Mouse (Mus musculus): Measurements from ENCODE around the gene Fam3c.

Fam3c gene

DNA sequence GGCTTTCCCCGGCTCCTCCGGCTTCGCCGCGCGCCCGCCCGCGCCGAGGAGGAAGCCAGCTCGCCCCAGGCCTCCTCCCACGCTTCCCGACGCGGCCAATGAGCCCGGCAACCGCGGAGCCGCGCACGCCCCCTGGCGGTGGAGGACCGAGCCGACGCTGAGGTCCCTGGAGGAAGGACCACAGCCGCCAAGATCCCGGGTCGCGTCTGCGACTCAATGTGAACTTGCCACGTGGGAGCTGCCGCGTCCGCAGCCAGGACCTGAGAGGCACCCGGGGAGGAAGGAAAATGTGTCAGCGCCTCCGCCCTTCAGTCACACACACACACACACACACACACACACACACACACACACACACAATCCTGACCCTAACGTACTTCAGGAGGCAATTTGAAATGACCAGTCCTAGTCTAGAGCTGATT lies at the start of gene Fam3c:
Fam3c (minus strand) TSS at position 158 of the 422 bp plus-strand sequence.
- in situ Hi-C loops (cut with MboI, MseI): loop anchor here (5.0 kb wide), 1 partner anchor 56 kb away; no protein-coding TSS in a partner anchor

DNA sequence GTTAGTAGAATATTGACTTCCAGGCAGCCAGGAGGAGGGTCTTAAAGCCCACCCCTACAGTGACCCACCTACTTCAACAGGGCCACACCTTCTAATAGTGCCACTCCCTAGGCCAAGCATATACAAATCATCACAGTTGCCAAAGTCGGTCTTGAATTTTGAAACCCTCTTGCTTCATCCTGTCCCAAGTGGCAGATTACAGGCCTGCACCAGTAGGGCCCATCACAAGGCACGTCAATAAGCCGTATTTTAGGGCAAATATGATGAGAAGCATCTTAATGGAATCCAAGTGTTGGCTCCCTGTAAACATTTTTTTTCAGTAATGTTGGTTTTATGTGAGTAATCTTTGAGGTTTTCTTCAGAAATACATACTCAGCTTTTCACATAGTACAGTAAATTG lies 49.0 kb upstream of the Fam3c start:
- in situ Hi-C loops (cut with MboI, MseI): loop anchor here (25.0 kb wide), 1 partner anchor 1882 kb away; no protein-coding TSS in a partner anchor

DNA sequence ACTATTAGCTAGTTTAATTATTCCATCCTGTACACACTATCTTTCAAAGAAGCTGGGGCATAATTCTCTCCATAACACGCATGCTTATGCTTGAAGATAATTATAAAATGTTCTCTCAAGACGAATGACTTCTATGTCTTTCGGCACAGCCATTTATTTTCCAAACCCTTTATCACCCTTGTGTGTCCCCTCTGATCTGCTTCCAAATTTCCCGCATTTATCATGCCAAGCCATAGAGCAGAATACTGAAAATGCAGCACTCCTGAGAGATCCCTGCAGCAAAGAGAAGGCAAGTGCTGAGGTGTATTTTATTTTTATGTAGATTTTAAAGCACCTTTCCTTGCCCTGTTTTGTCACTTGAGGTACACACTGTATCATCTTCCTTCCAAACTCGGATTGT lies 47.7 kb upstream of the Fam3c start:
- in situ Hi-C loops (cut with MboI, MseI): loop anchor here (25.0 kb wide), 1 partner anchor 1884 kb away; no protein-coding TSS in a partner anchor

DNA sequence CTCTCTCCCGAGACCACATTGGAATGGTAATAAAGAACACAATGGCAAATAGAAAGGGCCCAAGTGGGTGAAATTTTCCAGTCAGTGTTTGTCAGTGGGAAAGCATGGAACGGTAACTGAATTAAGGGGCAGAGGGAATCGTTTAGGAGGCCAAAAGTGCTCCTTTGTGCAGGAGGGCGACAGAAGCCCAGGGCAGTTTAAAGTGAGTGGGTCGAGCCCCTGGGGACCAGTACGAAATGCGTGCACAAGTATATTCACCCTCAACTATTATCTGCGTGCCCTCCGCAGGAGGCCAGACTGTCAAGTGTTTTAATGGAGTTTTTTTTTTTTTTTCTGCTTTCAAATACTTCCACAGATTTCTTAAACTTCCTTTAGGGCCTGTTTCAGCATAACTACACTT lies 47.3 kb upstream of the Fam3c start:
- in situ Hi-C loops (cut with MboI, MseI): loop anchor here (25.0 kb wide), 1 partner anchor 1884 kb away; no protein-coding TSS in a partner anchor

DNA sequence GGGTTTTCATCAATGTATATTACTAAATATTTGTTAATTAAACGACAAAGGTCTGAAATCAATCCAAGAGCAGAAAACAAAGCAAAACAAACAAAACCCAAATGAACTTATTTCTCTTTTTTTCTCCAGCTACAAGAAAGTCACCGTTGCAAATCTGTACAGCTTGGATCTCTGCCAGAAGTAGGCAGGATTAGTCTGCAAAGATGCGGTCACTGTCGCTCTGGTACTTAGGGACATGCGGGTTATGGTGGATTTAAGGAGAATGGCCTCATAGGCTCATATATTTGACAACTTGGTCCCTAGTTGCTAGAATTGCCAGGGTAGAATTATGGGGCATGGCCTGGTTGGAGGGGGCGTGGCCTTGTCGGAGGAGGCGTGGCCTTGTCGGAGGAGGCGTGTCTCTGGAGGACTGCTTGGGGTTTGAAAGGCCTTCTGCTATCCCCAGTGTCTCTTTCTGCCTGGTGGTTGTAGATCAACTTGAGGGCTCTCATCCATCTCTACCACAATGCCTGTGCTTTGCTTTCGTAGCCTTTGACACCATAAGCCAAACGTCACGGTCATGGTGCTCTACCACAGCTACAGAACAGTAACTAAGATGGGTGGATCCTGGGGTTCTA lies 46.6 kb upstream of the Fam3c start:
- in situ Hi-C loops (cut with MboI, MseI): loop anchor here (25.0 kb wide), 1 partner anchor 1885 kb away; no protein-coding TSS in a partner anchor

DNA sequence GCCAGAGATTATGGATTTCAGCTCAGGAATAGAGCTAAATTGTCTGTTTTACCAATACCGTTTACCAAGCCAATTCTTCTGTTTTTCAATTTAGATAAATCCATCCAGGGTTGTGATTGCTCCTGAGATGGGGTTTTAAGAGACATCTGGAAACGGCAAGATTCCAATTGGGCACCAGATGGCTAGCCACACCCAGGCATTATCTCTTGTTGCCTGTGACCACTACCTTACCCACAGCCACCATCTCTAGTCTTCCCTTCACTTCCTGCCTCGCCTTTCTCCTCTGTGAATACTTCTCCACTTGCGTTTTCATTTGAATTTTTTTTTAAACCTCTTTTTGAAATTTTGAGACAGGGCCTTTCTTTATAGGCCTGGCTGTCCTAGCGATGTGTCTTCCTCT lies 46.0 kb upstream of the Fam3c start:
- in situ Hi-C loops (cut with MboI, MseI): loop anchor here (25.0 kb wide), 1 partner anchor 1885 kb away; no protein-coding TSS in a partner anchor

DNA sequence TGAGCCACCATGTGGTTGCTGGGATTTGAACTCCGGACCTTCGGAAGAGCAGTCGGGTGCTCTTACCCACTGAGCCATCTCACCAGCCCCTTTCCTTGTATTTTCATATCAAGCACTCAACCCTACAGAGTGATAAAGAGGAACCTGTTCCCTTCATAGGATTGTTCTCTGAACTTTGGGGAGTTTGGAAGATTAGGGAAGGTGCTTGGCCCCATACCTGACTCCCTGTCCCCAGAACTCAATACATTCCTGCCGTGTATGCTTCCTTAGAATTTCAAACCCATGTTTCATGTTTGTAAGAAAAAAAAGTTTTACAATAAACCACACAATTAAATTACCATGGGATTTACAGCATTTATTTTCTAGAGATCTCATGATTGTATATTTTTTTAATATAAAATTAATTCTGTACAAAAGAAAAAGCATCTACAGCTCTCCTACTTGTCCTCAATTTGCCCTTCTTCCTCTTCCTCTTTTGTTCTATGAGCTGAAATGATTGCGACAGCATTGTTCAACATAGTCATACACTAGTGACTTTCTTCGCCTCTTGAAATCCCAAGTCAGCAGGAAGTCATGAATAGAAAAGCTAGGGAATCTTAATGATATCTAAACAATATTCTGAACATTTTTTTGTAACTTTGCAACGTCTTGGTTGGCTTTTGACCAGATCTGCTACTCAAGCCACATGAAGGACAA lies 42.2 kb upstream of the Fam3c start:
- in situ Hi-C loops (cut with MboI, MseI): no loop called here

DNA sequence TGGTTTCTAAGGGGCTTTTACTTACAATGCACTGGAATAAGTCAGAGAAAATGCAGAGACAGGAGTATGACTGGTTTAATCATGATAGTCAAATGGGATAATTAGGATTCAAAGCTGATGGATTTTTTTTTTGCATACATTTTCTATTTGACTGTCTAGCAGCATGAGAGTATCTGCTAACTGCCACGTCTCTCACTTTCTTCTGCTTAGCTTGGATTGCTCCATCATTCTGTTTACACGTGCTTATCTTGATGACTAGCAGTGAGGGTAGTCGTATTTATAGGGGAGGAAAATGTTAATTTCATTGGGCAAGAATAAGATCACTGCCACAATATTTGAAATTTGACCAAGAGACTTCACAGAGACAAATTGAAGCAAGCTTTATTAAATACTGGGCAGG lies 39.2 kb upstream of the Fam3c start:
- in situ Hi-C loops (cut with MboI, MseI): no loop called here

DNA sequence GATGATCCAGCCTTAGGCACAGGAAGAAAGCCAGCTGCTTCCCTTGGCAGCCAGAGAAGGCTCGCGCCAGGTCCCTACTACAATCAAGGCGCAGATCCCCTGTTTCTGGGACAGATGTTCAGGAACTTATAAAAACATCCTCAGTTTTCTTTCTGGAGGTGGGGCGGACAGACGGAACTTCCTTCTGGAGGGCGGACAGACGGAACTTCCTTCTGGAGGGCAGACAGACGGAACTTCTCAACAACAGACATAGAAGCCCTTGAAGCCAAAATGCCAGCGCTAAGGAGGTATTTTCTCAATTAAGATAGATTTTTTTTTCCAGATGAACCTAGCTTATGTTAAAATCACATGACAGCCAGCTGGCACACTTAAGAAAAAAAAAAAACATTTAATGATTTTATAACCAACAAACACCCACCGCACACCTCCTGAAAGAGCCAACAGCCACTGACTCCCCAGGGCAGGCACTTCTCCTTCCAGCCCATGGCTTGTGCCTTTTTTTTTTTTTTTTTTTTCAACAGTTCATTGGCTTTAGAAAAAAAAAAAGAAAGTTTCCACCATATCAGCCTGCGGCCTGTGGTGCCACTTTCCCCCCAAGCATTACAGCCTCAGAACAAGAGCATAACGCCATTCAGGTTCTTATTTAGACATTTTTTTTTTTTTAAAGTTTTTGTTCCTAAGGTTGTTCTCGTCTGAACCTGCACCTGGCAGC lies 34.8 kb upstream of the Fam3c start:
- in situ Hi-C loops (cut with MboI, MseI): no loop called here

DNA sequence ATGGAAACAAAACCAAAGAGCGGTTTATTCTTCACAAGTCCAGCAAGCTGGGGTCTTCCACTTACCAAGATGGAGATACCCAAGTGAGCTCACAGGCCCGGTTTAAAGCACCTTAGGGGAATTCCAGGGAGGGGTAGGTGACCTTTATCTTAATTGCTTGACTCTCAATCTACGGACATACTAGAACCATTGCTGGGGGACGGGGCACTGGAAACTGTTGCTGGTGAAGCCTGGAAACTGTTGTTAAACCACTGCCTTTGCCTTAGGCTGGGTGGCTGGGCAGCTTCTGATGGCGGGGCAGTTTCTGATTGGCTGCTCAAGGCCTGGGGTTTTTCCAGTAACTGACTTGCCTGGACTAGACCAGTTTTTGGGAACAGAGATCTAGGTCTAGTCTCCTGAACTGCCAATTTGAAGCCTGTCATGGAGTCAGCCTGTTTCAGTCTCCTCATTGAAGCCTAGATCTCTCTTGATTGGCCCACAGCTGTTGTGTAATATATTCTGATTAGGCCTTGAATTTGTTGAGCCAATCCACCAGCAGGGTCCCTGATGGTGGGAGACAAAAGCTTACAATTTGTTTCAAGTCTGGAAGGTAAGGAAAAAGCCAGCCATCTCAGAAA lies 29.3 kb upstream of the Fam3c start:
- in situ Hi-C loops (cut with MboI, MseI): no loop called here

DNA sequence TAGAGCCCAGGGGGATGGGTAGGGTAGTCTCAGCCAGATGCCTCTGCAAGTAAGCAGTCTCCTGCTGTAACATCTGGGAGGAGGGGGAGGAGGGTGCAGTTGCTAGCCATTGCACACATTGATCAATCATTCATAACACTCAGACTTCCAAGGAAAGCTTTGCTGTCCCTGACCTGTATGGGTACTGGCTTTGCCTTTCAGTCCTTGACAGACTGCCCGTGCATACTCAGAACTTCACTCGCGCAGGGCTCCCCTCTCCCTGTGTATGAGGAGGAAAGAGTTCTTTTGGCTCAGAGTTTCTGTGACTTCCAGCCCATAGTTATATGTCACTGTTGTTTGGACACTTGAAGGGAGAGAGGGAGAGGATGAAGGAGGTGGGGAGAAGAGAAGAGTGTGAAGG lies 24.2 kb upstream of the Fam3c start:
- in situ Hi-C loops (cut with MboI, MseI): no loop called here

DNA sequence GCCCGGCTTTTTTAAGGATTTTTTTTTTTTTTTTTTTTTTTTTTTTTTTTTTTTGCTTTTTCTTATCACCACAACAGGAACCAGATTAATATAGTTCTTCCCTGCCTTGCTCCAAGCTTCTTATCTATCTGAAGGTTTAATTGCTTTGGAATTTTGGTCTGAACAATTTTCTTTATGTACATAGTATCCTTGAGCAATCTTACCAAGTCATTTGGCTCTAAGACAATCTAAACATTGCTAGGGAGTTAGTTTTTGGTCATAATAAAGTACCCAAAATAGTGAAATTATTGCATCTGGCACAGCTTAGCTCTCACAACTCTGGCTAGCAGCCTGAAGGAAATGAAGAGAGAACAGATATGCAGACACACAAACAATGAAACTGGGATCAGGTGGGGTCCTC lies 23.8 kb upstream of the Fam3c start:
- in situ Hi-C loops (cut with MboI, MseI): no loop called here

DNA sequence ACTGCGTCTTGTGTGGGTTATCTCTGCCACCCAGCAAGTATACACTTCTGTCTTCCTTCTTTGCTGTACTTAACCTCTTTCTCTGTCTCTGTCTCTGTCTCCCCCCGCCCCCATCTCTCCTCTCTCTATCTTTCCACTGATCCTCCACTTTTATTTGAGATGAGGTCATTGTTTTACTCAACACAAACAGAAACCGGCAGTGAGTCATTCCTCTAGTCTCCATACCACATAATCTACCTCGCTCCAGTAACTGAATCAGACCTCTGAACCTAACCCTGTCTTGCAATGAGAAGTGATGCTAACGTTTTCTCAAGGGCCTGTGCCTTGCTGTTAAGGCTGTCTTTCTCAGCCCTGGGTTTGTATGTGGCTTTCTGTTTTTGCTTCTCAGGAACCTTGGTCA lies 22.4 kb upstream of the Fam3c start:
- in situ Hi-C loops (cut with MboI, MseI): no loop called here

DNA sequence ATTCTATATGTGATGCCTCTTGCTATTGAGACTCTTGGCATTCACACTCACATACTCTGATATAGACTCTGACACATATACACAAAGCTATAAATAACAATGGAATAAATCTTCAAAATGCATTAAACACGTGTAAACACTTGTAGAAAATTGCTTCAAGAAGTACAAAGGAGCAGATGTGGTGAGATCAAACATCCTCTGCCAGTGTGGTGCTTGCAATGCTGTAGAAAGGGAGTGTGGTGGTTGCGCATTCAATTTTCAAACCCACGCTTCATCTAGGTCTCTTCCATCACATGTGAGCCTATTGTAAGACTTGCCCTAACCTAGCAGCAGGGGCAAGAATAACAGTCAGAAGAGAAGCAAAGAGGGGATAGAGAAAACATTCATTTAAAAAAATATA lies 18.7 kb upstream of the Fam3c start:
- in situ Hi-C loops (cut with MboI, MseI): no loop called here

DNA sequence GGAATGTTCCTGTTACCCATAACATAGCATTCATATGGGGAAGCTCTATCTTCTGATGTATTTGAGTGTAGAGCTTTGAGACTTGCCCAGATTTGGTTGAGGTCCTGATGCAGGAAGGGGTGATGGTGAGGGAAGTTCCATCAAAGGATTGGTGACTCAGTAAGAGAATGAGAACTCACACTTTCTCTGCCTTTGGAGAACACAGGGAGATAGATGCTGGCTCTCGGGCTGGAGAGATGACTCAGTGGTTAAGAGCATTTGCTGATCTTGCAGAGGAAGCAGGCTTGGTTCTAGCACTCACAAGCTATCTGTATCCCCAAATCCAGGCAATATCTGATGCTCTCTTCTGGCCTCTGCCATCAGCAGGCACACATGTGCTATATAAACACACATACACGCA lies 17.4 kb upstream of the Fam3c start:
- in situ Hi-C loops (cut with MboI, MseI): no loop called here

DNA sequence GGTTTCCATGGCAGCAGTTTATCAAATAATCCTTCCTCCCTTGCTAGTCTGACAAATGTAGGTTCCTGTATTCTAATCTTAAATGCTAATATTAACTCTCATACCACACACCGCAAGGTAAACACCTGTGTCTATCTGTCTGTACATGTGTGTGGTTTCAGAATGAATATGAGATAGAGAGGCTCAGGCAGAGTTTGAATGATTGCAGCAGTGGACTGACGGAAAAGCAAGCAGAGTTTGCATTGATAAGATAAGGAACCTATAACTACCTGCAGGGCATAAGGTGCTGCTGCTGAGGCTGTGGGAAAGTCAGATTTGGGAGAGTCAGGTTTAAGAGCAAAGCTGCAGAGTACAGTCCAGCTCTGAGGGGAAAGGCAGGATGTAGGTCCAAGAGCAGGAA lies 10.9 kb upstream of the Fam3c start:
- in situ Hi-C loops (cut with MboI, MseI): no loop called here

DNA sequence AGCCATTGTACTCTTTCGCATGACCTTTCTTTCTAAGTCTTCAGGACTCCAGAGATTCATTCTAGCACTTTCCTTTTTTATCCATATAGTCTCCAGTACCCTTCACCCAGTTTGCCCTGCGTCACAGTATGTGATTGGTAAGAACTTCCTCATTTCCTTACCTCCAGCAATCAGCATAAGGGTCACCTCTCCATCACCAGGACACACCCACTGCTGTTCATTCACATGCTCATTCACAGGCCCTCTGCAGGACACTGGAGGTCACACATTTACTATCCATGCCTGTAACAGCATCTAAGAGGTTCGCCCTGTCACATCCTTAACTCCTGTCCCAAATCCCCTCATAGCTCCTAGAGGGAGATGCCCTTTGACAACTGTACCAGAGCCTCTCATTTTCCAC lies 7.5 kb upstream of the Fam3c start:
- in situ Hi-C loops (cut with MboI, MseI): no loop called here

DNA sequence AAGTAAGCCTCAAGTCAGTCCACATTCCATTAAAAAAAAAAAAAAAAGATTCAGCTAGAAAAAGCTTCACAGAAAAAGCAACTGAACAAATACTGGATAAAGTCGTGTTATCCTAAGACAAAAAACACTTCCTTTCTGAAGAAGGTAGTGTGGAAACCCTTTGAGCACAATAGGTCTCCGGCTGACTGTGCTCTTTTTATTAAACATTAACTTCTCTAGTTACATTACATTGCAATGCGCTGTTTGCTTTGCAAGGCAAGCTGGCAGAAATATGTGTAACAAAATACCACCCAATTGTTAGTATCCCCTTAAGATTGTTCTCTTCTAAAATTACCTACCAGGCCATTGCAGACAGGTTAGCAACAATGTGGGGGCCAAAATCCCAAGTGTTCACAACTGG lies 5.9 kb upstream of the Fam3c start:
- in situ Hi-C loops (cut with MboI, MseI): no loop called here

DNA sequence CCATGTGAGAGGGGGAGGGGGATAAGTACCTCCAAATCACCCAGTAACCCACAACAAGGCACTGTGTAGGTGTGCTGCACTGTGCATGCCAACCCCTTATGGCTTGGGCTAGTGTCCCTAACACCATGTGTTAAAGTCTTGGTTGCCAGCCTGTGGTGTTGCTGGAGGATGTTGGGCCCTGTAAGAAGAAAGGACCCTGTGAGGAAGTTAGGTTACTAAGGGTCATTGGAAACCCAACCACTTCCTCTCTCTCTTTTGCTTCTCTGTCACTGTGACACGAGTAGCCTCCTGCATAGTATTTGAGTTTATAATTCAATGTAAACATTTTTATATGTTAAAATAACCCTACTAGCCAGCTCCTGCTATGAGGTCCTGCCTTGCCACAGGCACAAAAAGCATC lies 3.0 kb upstream of the Fam3c start:
- in situ Hi-C loops (cut with MboI, MseI): loop anchor here (5.0 kb wide), 1 partner anchor 53 kb away; no protein-coding TSS in a partner anchor

DNA sequence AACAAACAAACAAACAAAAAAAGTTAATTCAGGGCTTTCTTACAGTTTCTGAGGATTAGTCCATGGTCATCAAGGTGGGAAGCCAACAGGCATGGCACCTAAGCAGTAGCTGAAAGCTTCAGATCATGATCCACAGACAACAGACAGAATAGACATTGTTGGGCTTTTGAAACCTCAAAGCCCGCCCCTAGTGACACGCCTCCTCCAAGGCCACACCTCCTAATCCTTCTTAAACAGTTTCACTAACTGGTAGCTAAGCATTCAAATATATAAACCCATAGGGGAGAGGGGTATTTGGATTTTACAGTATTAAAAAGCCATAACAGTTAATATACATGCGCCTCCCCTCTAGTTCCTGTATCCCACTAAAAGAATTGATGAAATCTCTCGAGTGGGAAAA lies 1.3 kb upstream of the Fam3c start:
- in situ Hi-C loops (cut with MboI, MseI): loop anchor here (5.0 kb wide), 1 partner anchor 55 kb away; no protein-coding TSS in a partner anchor

DNA sequence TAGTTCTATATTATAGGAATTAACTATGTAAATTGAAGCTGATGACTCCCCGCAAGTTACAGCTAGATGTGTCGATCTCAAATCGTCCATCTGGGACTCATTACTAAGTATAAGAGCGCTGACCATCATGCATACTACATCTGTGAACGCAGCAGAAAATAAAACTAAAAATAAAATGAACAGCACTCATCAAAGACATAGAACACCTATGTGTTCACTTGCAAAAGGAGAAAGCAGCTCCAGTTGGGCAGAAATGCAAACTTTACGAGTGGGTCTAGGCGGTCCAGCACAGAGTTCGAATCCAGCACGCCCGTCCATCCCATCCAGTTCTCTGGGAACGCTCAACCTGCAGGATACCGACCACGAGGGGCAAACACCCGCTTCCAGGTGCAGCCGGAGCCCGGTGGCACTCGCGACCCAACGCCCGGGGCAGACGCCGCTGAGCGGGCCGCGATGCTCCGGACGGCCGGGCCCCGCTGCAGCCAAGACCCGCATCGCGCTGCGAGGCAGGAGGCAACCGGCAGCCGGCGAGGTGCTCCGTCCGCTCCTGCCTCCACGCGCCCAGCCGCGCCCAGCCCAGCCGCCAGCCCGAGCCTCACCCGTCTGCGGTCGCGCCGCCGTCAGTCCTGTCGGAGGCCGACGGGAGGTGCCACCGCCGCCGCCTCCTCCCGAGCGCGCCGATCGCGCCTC lies 502 bp downstream of the Fam3c start:
- in situ Hi-C loops (cut with MboI, MseI): loop anchor here (5.0 kb wide), 1 partner anchor 57 kb away; no protein-coding TSS in a partner anchor
